Mouse (Mus musculus) cerebellum, adult 2 months (tissue): ENCODE results near the gene Ckap2. TPM values are rescaled to one million over a fixed set of nuclear protein-coding genes. Genes with fewer than 3 reads are reported as not detected.

ENCODE experiments used
- DNase-seq, 2 experiments: peaks; one replicate each; pipeline ENCODE4 v3.0.0; 2021
- H3K27ac ChIP-seq: fragments of 200-500 bp; 2 replicates; pipeline ENCODE4 v1.5.1; 2012; ENCODE audit warnings: low read length, control low read depth, inconsistent platforms; ENCODE audit not compliant: insufficient read depth
- H3K27me3 ChIP-seq: fragments of 200-500 bp; 2 replicates; pipeline ENCODE4 v1.6.1; 2012; ENCODE audit warnings: inconsistent platforms, mild to moderate bottlenecking, low read length, moderate library complexity; ENCODE audit not compliant: control insufficient read depth, insufficient read depth
- H3K4me1 ChIP-seq: fragments of 200-500 bp; 2 replicates; pipeline ENCODE4 v1.6.1; 2011; ENCODE audit warnings: low read length; ENCODE audit not compliant: control insufficient read depth, insufficient read depth
- H3K4me3 ChIP-seq: fragments of 200-500 bp; replicated peaks from 2 replicates; pipeline ENCODE3; 2011; ENCODE audit warnings: mild to moderate bottlenecking, low read depth, low read length, control low read depth; ENCODE audit not compliant: insufficient read depth
- CTCF ChIP-seq: fragments of 200-500 bp; IDR thresholded peaks from 2 replicates; pipeline ENCODE4 v1.5.1; 2011; ENCODE audit warnings: low read depth, mild to moderate bottlenecking, control low read depth, low read length, moderate library complexity, borderline replicate concordance; ENCODE audit not compliant: insufficient read depth
- POLR2A ChIP-seq: fragments of 200-500 bp; IDR thresholded peaks from 2 replicates; pipeline ENCODE4 v1.6.1; 2011; ENCODE audit warnings: low read length, control low read depth, borderline replicate concordance; ENCODE audit not compliant: insufficient read depth
- WGBS: fragments of 180-500 bp; shearing (Covaris S2); methylation state at CpG from one replicate; pipeline ENCODE4 v1.1.7; 2018; 5-methylcytosine and 5-hydroxymethylcytosine counted together
- polyA plus RNA-seq: library from polyadenylated mRNA; depleted of rRNA; stranded (reverse); fragments of >200 nt; gene quantifications from 2 replicates; pipeline ENCODE4 v1.2.3, GENCODE M21; 2012

Gene Ckap2
- polyA plus RNA-seq, 1 experiment = 1.1 TPM

- TF ChIP-seq POLR2A = no peak
- peak; percentile 19; the same call in 1 of the 2 replicates for TF ChIP-seq CTCF
- no peak overlapping the region for H3K4me3 ChIP-seq
- DNase-seq = no peak
- peaks cover 3% of the 10 kb centered on the region; the same call in 1 of the 2 replicates for H3K4me1 ChIP-seq
- WGBS = 98% methylated on average over 8 of the region's 8 CpGs
- no peak overlapping the region for H3K27ac ChIP-seq
- H3K27me3 ChIP-seq = no peaks in the 10 kb centered on the region
Observed at GRCm38 (mm10) chr8:22199481-22199880, 13.9 kb upstream of the Ckap2 start.

- H3K27ac ChIP-seq = no peak overlapping the region
- peaks cover 6% of the 10 kb centered on the region; the same call in 1 of the 2 replicates for H3K4me1 ChIP-seq
- H3K4me3 ChIP-seq = no peak overlapping the region
- 67% methylated on average over 6 of the region's 6 CpGs for WGBS
- TF ChIP-seq POLR2A = no peak
- TF ChIP-seq CTCF = no peak
- no peak for DNase-seq
- no peaks in the 10 kb centered on the region for H3K27me3 ChIP-seq
Observed at GRCm38 (mm10) chr8:22197914-22198313, 12.3 kb upstream of the Ckap2 start.

- peak overlapping the region; percentile 99 for H3K27ac ChIP-seq
- peaks cover 6% of the 10 kb centered on the region; the same call in 1 of the 2 replicates for H3K4me1 ChIP-seq
- TF ChIP-seq POLR2A = no peak
- TF ChIP-seq CTCF = no peak
- H3K27me3 ChIP-seq = no peaks in the 10 kb centered on the region
- peak overlapping the region; percentile 90 for H3K4me3 ChIP-seq
- 12% methylated on average over 12 of the region's 12 CpGs for WGBS
- DNase-seq = no peak
Observed at GRCm38 (mm10) chr8:22193432-22194010, 7.9 kb upstream of the Ckap2 start.

GRCm38 (mm10) chr8:22192660-22193431, 7.2 kb upstream of the Ckap2 start, which contains the start of gene Vps36:
Gene Vps36 (plus strand): TSS chr8:22192809.
- H3K4me1 ChIP-seq = peaks cover 6% of the 10 kb centered on the region; the same call in 1 of the 2 replicates
- WGBS = under 1% methylated on average over 73 of the region's 73 CpGs
- peak; percentile 87 to 93 for DNase-seq
- no peaks in the 10 kb centered on the region for H3K27me3 ChIP-seq
- peak within 1 kb of the TSS; percentile 99 for H3K27ac ChIP-seq
- peak within 1 kb of the TSS; percentile 90 for H3K4me3 ChIP-seq
- TF ChIP-seq POLR2A = peak; percentile 59; the same call in 1 of the 2 replicates
- peak; percentile 86 for TF ChIP-seq CTCF

GRCm38 (mm10) chr8:22184884-22185283, 735 bp downstream of the Ckap2 start:
- no peak for TF ChIP-seq POLR2A
- no peaks in the 10 kb centered on the region for H3K27me3 ChIP-seq
- H3K27ac ChIP-seq = no peak overlapping the region
- no peak overlapping the region for H3K4me3 ChIP-seq
- DNase-seq = no peak
- no peaks in the 10 kb centered on the region for H3K4me1 ChIP-seq
- 2% methylated on average over 3 of the region's 3 CpGs for WGBS

- no peaks in the 10 kb centered on the region for H3K27me3 ChIP-seq
- WGBS = over 99% methylated on average over 7 of the region's 7 CpGs
Observed at GRCm38 (mm10) chr8:22175966-22176365, 9.7 kb downstream of the Ckap2 start.

GRCm38 (mm10) chr8:22169167-22169566, 16.5 kb downstream of the Ckap2 start:
- DNase-seq = no peak
- TF ChIP-seq CTCF = no peak
- no peak for TF ChIP-seq POLR2A
- WGBS = 88% methylated on average over 5 of the region's 5 CpGs
- H3K27me3 ChIP-seq = no peaks in the 10 kb centered on the region
- H3K4me1 ChIP-seq = peaks cover 5% of the 10 kb centered on the region
- H3K4me3 ChIP-seq = no peak overlapping the region
- no peak overlapping the region for H3K27ac ChIP-seq

More at GRCm38 (mm10) chr8:22175966-22176365, 9.7 kb downstream of the Ckap2 start:
- no peak for DNase-seq
- Histone ChIP-seq H3K4me1 (no peaks in the 10 kb centered on the region), H3K4me3 (no peak overlapping the region), H3K27ac (no peak overlapping the region)
- no peak for TF ChIP-seq POLR2A
- no peak for TF ChIP-seq CTCF
